Mouse (Mus musculus) gastrocnemius, postnatal 25 days (tissue): Measurements from ENCODE around the gene Nkd1. TPM values are rescaled to one million over a fixed set of nuclear protein-coding genes. Genes with fewer than 3 reads are reported as not detected.

Experiments used
- total RNA-seq, 2 experiments: library from RNA; stranded (reverse); gene quantifications; 1 replicate in 1 of 2; 2 replicates in 1 of 2; pipeline ENCODE4 v1.2.3; 2021

The Nkd1 gene
- total RNA-seq, 2 experiments from 2014 or later, result 1.5 to 2.5 TPM

Other genes with a start within 250 kb of the Nkd1 start
- gene Adcy7, start 249.0 kb upstream of the Nkd1 start, total RNA-seq, result 1 to 10 TPM; 6.7 to 7.9 TPM
- 10 to 100 TPM; 63.3 to 72.9 TPM for gene Brd7, start 159.2 kb upstream of the Nkd1 start, total RNA-seq
- under 1 TPM; 0.18 to 0.38 TPM for gene Snx20, start 114.8 kb downstream of the Nkd1 start, total RNA-seq
- under 1 TPM; 0.28 to 0.54 TPM for gene Nod2, start 126.0 kb downstream of the Nkd1 start, total RNA-seq
- 10 to 100 TPM; 13.4 to 13.7 TPM for gene Cyld, start 175.7 kb downstream of the Nkd1 start, total RNA-seq